Mouse (Mus musculus) kidney, adult 2 months (tissue): ENCODE results near the gene Rab30. TPM values are rescaled to one million over a fixed set of nuclear protein-coding genes. Genes with fewer than 3 reads are reported as not detected.

Experiments used
- DNase-seq: peaks from one replicate; pipeline ENCODE4 v3.0.0; 2021
- H3K27ac ChIP-seq: fragments of 200-500 bp; 2 replicates; pipeline ENCODE4 v1.5.1; 2012; ENCODE audit warnings: low read depth, low read length, control low read depth, inconsistent platforms; ENCODE audit not compliant: insufficient read depth
- H3K27me3 ChIP-seq: fragments of 200-500 bp; replicated peaks from 2 replicates; pipeline ENCODE4 v1.6.1; 2012; ENCODE audit warnings: mild to moderate bottlenecking, moderate library complexity, low read length, inconsistent platforms; ENCODE audit not compliant: control insufficient read depth, insufficient read depth
- H3K36me3 ChIP-seq: fragments of 200-500 bp; 2 replicates; pipeline ENCODE4 v1.6.1; 2012; ENCODE audit warnings: mild to moderate bottlenecking, moderate library complexity, low read length, inconsistent platforms; ENCODE audit not compliant: control insufficient read depth, insufficient read depth
- H3K4me1 ChIP-seq: fragments of 200-500 bp; 2 replicates; pipeline ENCODE4 v1.6.1; 2011; ENCODE audit warnings: low read length; ENCODE audit not compliant: control insufficient read depth, insufficient read depth
- H3K4me3 ChIP-seq: fragments of 200-500 bp; 2 replicates; pipeline ENCODE4 v1.5.1; 2011; ENCODE audit warnings: mild to moderate bottlenecking, low read depth, low read length, control low read depth; ENCODE audit not compliant: insufficient read depth
- CTCF ChIP-seq: fragments of 200-500 bp; conservative IDR thresholded peaks from 2 replicates; pipeline ENCODE4 v1.5.1; 2011; ENCODE audit warnings: low read depth, mild to moderate bottlenecking, control low read depth, low read length, moderate library complexity, mixed read lengths; ENCODE audit not compliant: insufficient read depth, insufficient read length
- POLR2A ChIP-seq: fragments of 200-500 bp; IDR thresholded peaks from one replicate; pipeline ENCODE4 v1.6.1; 2011; ENCODE audit warnings: low read depth, low read length, control low read depth
- WGBS: fragments of 180-500 bp; shearing (Covaris S2); methylation state at CpG from one replicate; pipeline ENCODE4 v1.1.7; 2018; 5-methylcytosine and 5-hydroxymethylcytosine counted together
- polyA plus RNA-seq: library from polyadenylated mRNA; depleted of rRNA; stranded (reverse); fragments of >200 nt; gene quantifications from 2 replicates; pipeline ENCODE4 v1.2.3, GENCODE M21; 2012; rRNA removed

Gene Rab30
- polyA plus RNA-seq, 1 experiment: 1.3 TPM

DNA sequence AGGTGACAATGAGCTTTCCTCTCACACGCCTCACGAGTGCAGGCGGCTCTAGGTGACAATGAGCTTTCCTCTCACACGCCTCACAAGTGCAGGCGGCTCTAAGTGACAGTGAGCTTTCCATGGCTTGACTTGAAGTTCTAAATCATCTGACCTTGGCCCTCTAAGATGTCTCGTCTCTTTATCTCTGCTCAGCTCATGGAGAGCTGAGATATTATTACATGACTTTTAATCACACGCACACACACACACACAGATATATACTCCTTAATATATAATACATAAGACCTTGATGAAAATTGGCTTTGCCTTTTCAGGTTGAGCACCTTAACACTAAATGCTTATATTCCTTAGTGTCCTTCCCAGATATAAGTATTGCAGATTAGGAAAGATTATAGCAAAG, 145.4 kb downstream of the Rab30 start:
- Histone ChIP-seq H3K36me3 (no peaks in the 10 kb centered on the region), H3K27ac (no peak overlapping the region), H3K27me3 (no peaks in the 10 kb centered on the region), H3K4me1 (peaks cover 7% of the 10 kb centered on the region; the same call in 1 of the 2 replicates), H3K4me3 (no peak overlapping the region)
- WGBS: 84% methylated on average over 7 of the region's 7 CpGs
- no peak for DNase-seq
- TF ChIP-seq POLR2A (no peak), CTCF (no peak)

DNA sequence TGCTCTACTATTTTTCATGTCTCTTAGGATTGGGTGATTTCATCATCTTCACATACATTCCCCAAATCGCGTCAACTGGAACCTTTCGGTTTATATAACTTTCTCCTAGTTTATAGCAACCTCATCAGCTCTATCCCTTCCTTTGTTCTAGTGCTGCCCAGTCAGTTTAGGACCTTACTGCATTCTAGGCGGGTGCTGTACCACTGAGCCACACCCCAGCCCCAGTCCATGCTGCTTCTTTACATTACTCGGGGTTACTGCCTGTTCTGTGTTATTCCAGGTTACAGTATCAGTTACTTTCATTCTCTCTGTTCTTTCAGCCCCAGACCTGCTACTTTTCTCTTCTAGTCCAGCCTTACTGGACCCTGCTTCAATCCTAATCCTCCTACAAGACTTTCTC, 145.8 kb downstream of the Rab30 start:
- TF ChIP-seq CTCF: no peak
- no peak for TF ChIP-seq POLR2A
- no peak for DNase-seq
- 86% methylated on average over 5 of the region's 5 CpGs for WGBS
- no peak overlapping the region for H3K4me3 ChIP-seq
- no peaks in the 10 kb centered on the region for H3K36me3 ChIP-seq
- no peaks in the 10 kb centered on the region for H3K27me3 ChIP-seq
- peaks cover 3% of the 10 kb centered on the region; the same call in 1 of the 2 replicates for H3K4me1 ChIP-seq
- no peak overlapping the region for H3K27ac ChIP-seq

- Histone ChIP-seq H3K4me3 (no peak overlapping the region), H3K4me1 (no peaks in the 10 kb centered on the region), H3K27me3 (no peaks in the 10 kb centered on the region), H3K27ac (no peak overlapping the region), H3K36me3 (no peaks in the 10 kb centered on the region)
- TF ChIP-seq CTCF: no peak
- TF ChIP-seq POLR2A: no peak
- DNase-seq: no peak
- WGBS: 40% methylated on average over 1 of the region's 1 CpGs
Observed at GRCm38 (mm10) chr7:92890211-92890610, 148.8 kb downstream of the Rab30 start.

DNA sequence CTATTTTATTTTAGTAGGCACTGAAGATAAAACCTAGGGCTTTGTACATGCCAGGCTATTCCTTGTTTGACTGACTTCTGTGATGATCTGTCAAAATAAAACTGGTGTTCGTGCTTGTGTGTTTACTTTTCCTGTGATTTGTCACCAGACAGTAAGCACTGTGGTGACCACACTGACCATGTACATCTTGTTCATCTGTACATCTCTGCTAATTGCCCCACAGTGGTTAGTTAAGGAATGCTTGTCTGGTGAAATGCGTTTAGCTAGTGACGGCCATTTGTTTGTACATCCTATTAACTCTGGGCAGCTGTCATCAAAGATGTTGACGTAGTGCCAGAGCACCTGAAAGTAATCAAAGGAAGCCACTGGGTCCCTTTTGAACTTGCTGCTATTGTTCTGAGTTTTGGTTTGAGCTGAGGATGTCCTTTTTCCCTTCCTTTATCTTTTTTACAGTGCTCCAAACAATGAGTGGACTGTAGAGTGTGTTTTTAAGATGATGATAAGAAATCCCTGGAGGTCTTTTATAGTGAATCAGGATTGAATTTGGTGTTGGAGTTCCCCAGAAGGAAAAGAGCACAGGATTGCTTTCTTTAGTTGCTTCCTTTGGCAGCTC, 149.3 kb downstream of the Rab30 start:
- TF ChIP-seq POLR2A (no peak), CTCF (no peak)
- no peak for DNase-seq
- no peaks in the 10 kb centered on the region for H3K27me3 ChIP-seq
- no peak overlapping the region for H3K27ac ChIP-seq
- no peaks in the 10 kb centered on the region for H3K36me3 ChIP-seq
- WGBS: 36% methylated on average over 4 of the region's 4 CpGs
- H3K4me1 ChIP-seq: no peaks in the 10 kb centered on the region
- no peak overlapping the region for H3K4me3 ChIP-seq

DNA sequence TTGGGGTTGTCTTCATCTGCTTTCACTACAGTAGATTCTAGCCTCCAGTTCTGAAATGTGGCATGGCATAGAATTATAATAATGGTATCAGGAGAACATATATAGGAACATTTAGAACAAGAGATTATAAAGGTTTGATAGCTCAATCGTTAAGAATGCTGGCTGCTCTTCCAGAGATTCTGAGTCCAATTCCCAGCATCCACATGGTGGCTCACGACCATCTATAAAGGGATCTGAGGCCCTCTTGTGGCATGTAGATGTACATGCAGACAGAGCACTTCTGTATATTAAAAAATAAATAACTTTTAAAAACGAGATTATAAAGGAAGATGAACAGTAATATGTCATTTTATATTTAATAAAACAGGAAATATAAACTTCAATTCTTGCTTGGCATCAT, 152.1 kb downstream of the Rab30 start:
- 36% methylated on average over 3 of the region's 3 CpGs for WGBS
- no peak for DNase-seq
- Histone ChIP-seq H3K36me3 (no peaks in the 10 kb centered on the region), H3K4me3 (no peak overlapping the region), H3K27ac (no peak overlapping the region), H3K27me3 (no peaks in the 10 kb centered on the region), H3K4me1 (no peaks in the 10 kb centered on the region)
- peak; percentile 56 for TF ChIP-seq CTCF
- TF ChIP-seq POLR2A: no peak

Other genes with a start within 250 kb of the Rab30 start
- 8.3 and 11.8 TPM in 2 replicates for gene Ccdc90b, start 180.5 kb upstream of the Rab30 start, polyA plus RNA-seq
- 2.3 TPM in 2 replicates for gene Ankrd42, start 104.5 kb upstream of the Rab30 start, polyA plus RNA-seq
- gene Pcf11, start 71.7 kb upstream of the Rab30 start, polyA plus RNA-seq: 15.5 and 17.5 TPM in 2 replicates
- gene Ddias, start 132.6 kb downstream of the Rab30 start, polyA plus RNA-seq: 0.06 and 0.08 TPM in 2 replicates
- gene Prcp, start 132.9 kb downstream of the Rab30 start, polyA plus RNA-seq: 37.2 TPM in 2 replicates